Comparison of ENCODE assay signal across 21 mouse cellular contexts in the genomic region with DNA sequence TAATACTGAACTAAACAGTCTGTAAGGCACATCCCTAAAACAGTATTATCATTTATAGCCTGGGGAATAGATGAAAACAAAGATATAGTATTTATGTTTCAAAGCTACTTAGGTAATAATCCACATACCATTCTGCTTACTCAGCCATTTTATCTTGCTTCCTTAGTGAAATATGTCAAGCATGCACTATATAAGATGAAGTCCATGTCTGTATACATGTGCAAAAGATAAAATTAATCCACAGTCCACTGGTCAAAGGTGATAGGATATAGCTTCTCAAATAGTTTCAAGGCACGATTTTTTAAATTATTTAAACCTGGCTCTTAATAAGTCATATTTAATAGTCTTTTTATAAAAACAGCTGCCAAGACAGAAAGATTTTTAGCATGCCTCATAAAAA.
DNase-seq lines count a peak whose midpoint lies in the region; ATAC-seq and TF ChIP-seq lines count a peak whose summit lies in the region.
"Had no signal": no experiment of that assay in that cellular context is flagged by ENCODE, and none has a peak within 500 bp of the region (broad histone marks: within the 10 kb centered on the region; RNA-seq: fewer than 3 reads in every experiment).

No protein-coding gene starts in this region.

- peak; percentile 2 for DNase-seq in embryonic facial prominence, embryonic 14.5 days (ENCODE audit: low spot score)
- no peak for DNase-seq in embryonic facial prominence, embryonic 10.5 days (ENCODE audit: low spot score)
- no peak for DNase-seq in limb, embryonic 10.5 days (ENCODE audit: low spot score)
- DNase-seq in 3T3-L1 (ENCODE audit: low read depth, low spot score), result peak; percentile 45
- DNase-seq in limb, embryonic 14.5 days (ENCODE audit: low spot score), result peak; percentile 5
- DNase-seq in forebrain, embryonic 10.5 days (ENCODE audit: extremely low spot score, low spot score), result no peak
- DNase-seq: adrenal gland, adult 8-10 months; adrenal gland, postnatal 14 days; adrenal gland, postnatal 36 days; cerebellum, adult 11-12 months; cerebellum, adult 2 months; cerebellum, adult 9-10 months; cerebellum, postnatal 25 days had no signal

- no peak overlapping the region for H3K27ac ChIP-seq in embryonic facial prominence, embryonic 14.5 days (replicated peaks; ENCODE audit: low read depth, low read length)
- H3K27ac ChIP-seq in embryonic facial prominence, embryonic 10.5 days (replicated peaks), result no peak overlapping the region
- H3K27ac ChIP-seq in limb, embryonic 13.5 days, result no peak overlapping the region
- no peak overlapping the region for H3K27ac ChIP-seq in limb, embryonic 10.5 days
- no peak overlapping the region for H3K27ac ChIP-seq in limb, embryonic 14.5 days (replicated peaks; ENCODE audit: low read depth, low read length)
- no peak overlapping the region for H3K27ac ChIP-seq in forebrain, embryonic 10.5 days
- H3K27ac ChIP-seq: embryonic facial prominence, embryonic 13.5 days; forebrain, embryonic 12.5 days had no signal

- no peak overlapping the region for H3K4me2 ChIP-seq in embryonic facial prominence, embryonic 14.5 days (ENCODE audit: low read depth, low read length)
- no peak overlapping the region for H3K4me2 ChIP-seq in limb, embryonic 13.5 days (replicated peaks)
- no peak overlapping the region for H3K4me2 ChIP-seq in limb, embryonic 14.5 days (replicated peaks; ENCODE audit: low read depth, low read length, severe bottlenecking)
- H3K4me2 ChIP-seq: embryonic facial prominence, embryonic 13.5 days; forebrain, embryonic 12.5 days had no signal

- no peaks in the 10 kb centered on the region for H3K9me3 ChIP-seq in embryonic facial prominence, embryonic 14.5 days (ENCODE audit: control insufficient read depth, low read length)
- H3K9me3 ChIP-seq in embryonic facial prominence, embryonic 10.5 days, result no peaks in the 10 kb centered on the region
- H3K9me3 ChIP-seq in limb, embryonic 13.5 days, result no peaks in the 10 kb centered on the region
- H3K9me3 ChIP-seq in limb, embryonic 10.5 days (replicated peaks), result no peaks in the 10 kb centered on the region
- no peaks in the 10 kb centered on the region for H3K9me3 ChIP-seq in limb, embryonic 14.5 days (ENCODE audit: control insufficient read depth, low read length)
- no peaks in the 10 kb centered on the region for H3K9me3 ChIP-seq in forebrain, embryonic 10.5 days
- H3K9me3 ChIP-seq: embryonic facial prominence, embryonic 13.5 days; forebrain, embryonic 12.5 days; G1E had no signal

- WGBS in embryonic facial prominence, embryonic 14.5 days, result 40% methylated on average over 1 of the region's 1 CpGs
- WGBS in embryonic facial prominence, embryonic 10.5 days, result 72% methylated on average over 1 of the region's 1 CpGs
- WGBS in limb, embryonic 13.5 days, result 34% methylated on average over 1 of the region's 1 CpGs
- 81% methylated on average over 1 of the region's 1 CpGs for WGBS in limb, embryonic 10.5 days
- WGBS in limb, embryonic 14.5 days, result 44% methylated on average over 1 of the region's 1 CpGs
- 80% methylated on average over 1 of the region's 1 CpGs for WGBS in forebrain, embryonic 10.5 days

- ATAC-seq in embryonic facial prominence, embryonic 14.5 days (ENCODE audit: low read depth), result no peak
- ATAC-seq in limb, embryonic 13.5 days (ENCODE audit: low FRiP score, low read depth), result peak; percentile 64; the same call in 1 of the 2 replicates
- peak; percentile 65 for ATAC-seq in limb, embryonic 14.5 days (ENCODE audit: low FRiP score, low read depth)
- ATAC-seq: activated CD4-positive, CD25-positive, alpha-beta regulatory T cell, adult 4 months; forebrain, embryonic 14.5 days; forebrain, embryonic 16.5 days; Patski had no signal

- TF ChIP-seq POLR2A in limb, embryonic 14.5 days (IDR thresholded peaks at IDR 0.05; ENCODE audit: borderline replicate concordance, extremely low read depth, insufficient read depth, insufficient read length), result no peak

- H3K4me3 ChIP-seq in embryonic facial prominence, embryonic 14.5 days (ENCODE audit: low read depth, low read length), result no peak overlapping the region
- H3K4me3 ChIP-seq in embryonic facial prominence, embryonic 10.5 days, result no peak overlapping the region
- no peak overlapping the region for H3K4me3 ChIP-seq in limb, embryonic 13.5 days
- no peak overlapping the region for H3K4me3 ChIP-seq in limb, embryonic 10.5 days
- no peak overlapping the region for H3K4me3 ChIP-seq in limb, embryonic 14.5 days (replicated peaks; ENCODE audit: low read length)
- H3K4me3 ChIP-seq in forebrain, embryonic 10.5 days, result no peak overlapping the region
- H3K4me3 ChIP-seq: embryonic facial prominence, embryonic 13.5 days; forebrain, embryonic 12.5 days had no signal

- no peaks in the 10 kb centered on the region for H3K4me1 ChIP-seq in embryonic facial prominence, embryonic 14.5 days (ENCODE audit: control insufficient read depth, insufficient read depth, low read length)
- H3K4me1 ChIP-seq in embryonic facial prominence, embryonic 10.5 days, result no peaks in the 10 kb centered on the region
- no peaks in the 10 kb centered on the region for H3K4me1 ChIP-seq in limb, embryonic 13.5 days
- H3K4me1 ChIP-seq in limb, embryonic 10.5 days, result no peaks in the 10 kb centered on the region
- H3K4me1 ChIP-seq in limb, embryonic 14.5 days (ENCODE audit: control insufficient read depth, insufficient read depth, low read length), result no peaks in the 10 kb centered on the region
- H3K4me1 ChIP-seq in forebrain, embryonic 10.5 days, result no peaks in the 10 kb centered on the region
- H3K4me1 ChIP-seq: embryonic facial prominence, embryonic 13.5 days; forebrain, embryonic 12.5 days had no signal

- H3K36me3 ChIP-seq in embryonic facial prominence, embryonic 14.5 days (ENCODE audit: control insufficient read depth, insufficient read depth, low read length), result no peaks in the 10 kb centered on the region
- H3K36me3 ChIP-seq in embryonic facial prominence, embryonic 10.5 days (replicated peaks), result no peaks in the 10 kb centered on the region
- no peaks in the 10 kb centered on the region for H3K36me3 ChIP-seq in limb, embryonic 13.5 days
- no peaks in the 10 kb centered on the region for H3K36me3 ChIP-seq in limb, embryonic 10.5 days
- H3K36me3 ChIP-seq in limb, embryonic 14.5 days (ENCODE audit: control insufficient read depth, insufficient read depth, low read length), result no peaks in the 10 kb centered on the region
- H3K36me3 ChIP-seq in forebrain, embryonic 10.5 days (replicated peaks), result no peaks in the 10 kb centered on the region
- H3K36me3 ChIP-seq: embryonic facial prominence, embryonic 13.5 days; forebrain, embryonic 12.5 days; G1E had no signal

- H3K9ac ChIP-seq in embryonic facial prominence, embryonic 14.5 days (ENCODE audit: low read depth, low read length), result no peak overlapping the region
- H3K9ac ChIP-seq in limb, embryonic 13.5 days, result no peak overlapping the region
- no peak overlapping the region for H3K9ac ChIP-seq in limb, embryonic 14.5 days (ENCODE audit: low read depth, low read length, severe bottlenecking)
- H3K9ac ChIP-seq: embryonic facial prominence, embryonic 13.5 days; forebrain, embryonic 12.5 days had no signal

- no peaks in the 10 kb centered on the region for H3K27me3 ChIP-seq in embryonic facial prominence, embryonic 14.5 days (replicated peaks; ENCODE audit: control insufficient read depth, insufficient read depth, low read length)
- H3K27me3 ChIP-seq in embryonic facial prominence, embryonic 10.5 days (replicated peaks; ENCODE audit: low read depth, poor library complexity, severe bottlenecking), result no peaks in the 10 kb centered on the region
- no peaks in the 10 kb centered on the region for H3K27me3 ChIP-seq in limb, embryonic 13.5 days
- H3K27me3 ChIP-seq in limb, embryonic 10.5 days (ENCODE audit: low read depth, poor library complexity, severe bottlenecking), result no peaks in the 10 kb centered on the region
- H3K27me3 ChIP-seq in limb, embryonic 14.5 days (ENCODE audit: control insufficient read depth, insufficient read depth, low read length), result no peaks in the 10 kb centered on the region
- no peaks in the 10 kb centered on the region for H3K27me3 ChIP-seq in forebrain, embryonic 10.5 days (ENCODE audit: poor library complexity, severe bottlenecking)
- H3K27me3 ChIP-seq: embryonic facial prominence, embryonic 13.5 days; forebrain, embryonic 12.5 days had no signal

Comparison
In these comparisons a context has a peak if more than half of its experiments do, and no peak if none do; other contexts are left out.
1. DNase-seq: peak in embryonic facial prominence, embryonic 14.5 days (single experiment), 3T3-L1 (single experiment) and limb, embryonic 14.5 days (single experiment); none in embryonic facial prominence, embryonic 10.5 days (single experiment), limb, embryonic 10.5 days (single experiment) and forebrain, embryonic 10.5 days (single experiment).